Mouse (Mus musculus): Measurements from ENCODE around the gene Gm45194.

Gene Gm45194

GRCm38 (mm10) chrX:111891089-111891488, at the start of gene Gm45194:
Gm45194 (plus strand) TSS chrX:111891389.
- no peak for DNase-seq

GRCm38 (mm10) chrX:111855878-111856277, 35.3 kb upstream of the Gm45194 start:
- no peak for DNase-seq

GRCm38 (mm10) chrX:111881251-111881650, 9.9 kb upstream of the Gm45194 start:
- no peak for DNase-seq

- no peak for DNase-seq
These were observed 3.3 kb downstream of the Gm45194 start for GRCm38 (mm10) chrX:111894321-111895050.

GRCm38 (mm10) chrX:111895084-111895779, 4.0 kb downstream of the Gm45194 start:
- no peak for DNase-seq

GRCm38 (mm10) chrX:111917422-111917821, 26.2 kb downstream of the Gm45194 start:
- no peak for DNase-seq

GRCm38 (mm10) chrX:111960909-111961308, 69.7 kb downstream of the Gm45194 start:
- DNase-seq = no peak

GRCm38 (mm10) chrX:111999661-112000060, 108.5 kb downstream of the Gm45194 start:
- DNase-seq = no peak

GRCm38 (mm10) chrX:112010707-112011106, 119.5 kb downstream of the Gm45194 start, which contains the start of gene Tex16:
Tex16 (plus strand) TSS chrX:112011007.
- DNase-seq = no peak

- DNase-seq = no peak
These were observed 347.6 kb downstream of the Gm45194 start, which contains the start of gene 4933403O08Rik for GRCm38 (mm10) chrX:112238749-112239148. 4933403O08Rik (plus strand) TSS chrX:112239049.

- no peak for DNase-seq
These were observed 351.7 kb downstream of the Gm45194 start for GRCm38 (mm10) chrX:112242916-112243315.

GRCm38 (mm10) chrX:112255513-112255912, 364.3 kb downstream of the Gm45194 start:
- DNase-seq = no peak

GRCm38 (mm10) chrX:112273550-112273949, 382.4 kb downstream of the Gm45194 start:
- DNase-seq = no peak

All from cerebellum, adult 11 months (tissue).